Mouse (Mus musculus): ENCODE measurements around the gene Flcn.

- TF ChIP-seq E2F4 (IDR thresholded peaks at IDR 0.05; ENCODE audit: insufficient replicate concordance, low read depth, low read length) (no peak), CTCF (conservative IDR thresholded peaks at IDR 0.05 in 1 of 2, IDR thresholded peaks at IDR 0.05 in 1 of 2; ENCODE audit: low read depth in 2 of 2, low read length in 2 of 2) (no peak), POLR2A (IDR thresholded peaks at IDR 0.05; ENCODE audit: low read depth, low read length) (no peak), ZC3H11A (IDR thresholded peaks at IDR 0.05; ENCODE audit: low read depth, low read length) (no peak), KAT2A (IDR thresholded peaks at IDR 0.05; ENCODE audit: insufficient replicate concordance, low read length) (no peak), IRF4 (IDR thresholded peaks at IDR 0.05; ENCODE audit: low read depth, low read length) (no peak), CHD1 (IDR thresholded peaks at IDR 0.05; ENCODE audit: low read depth, low read length) (no peak), TCF12 (IDR thresholded peaks at IDR 0.05; ENCODE audit: low read depth, low read length) (no peak), RAD21 (IDR thresholded peaks at IDR 0.05; ENCODE audit: low read depth, low read length) (no peak), GABPA (IDR thresholded peaks at IDR 0.05; ENCODE audit: insufficient replicate concordance, low read depth, low read length) (no peak), ELF1 (IDR thresholded peaks at IDR 0.05; ENCODE audit: low read depth, low read length) (no peak), SMC3 (IDR thresholded peaks at IDR 0.05; ENCODE audit: low read depth, low read length) (no peak), ZKSCAN1 (IDR thresholded peaks at IDR 0.05; ENCODE audit: borderline replicate concordance, low read depth, low read length) (no peak)
Observed at GRCm38 (mm10) chr11:59804409-59805110, 5.3 kb downstream of the Flcn start.
